ENCODE assay signal across 8 mouse cellular contexts in genomic region chr7:12910181-12910668, GRCm38 (mm10). TPM values are rescaled to one million over a fixed set of nuclear protein-coding genes. Genes with fewer than 3 reads are reported as not detected.
DNase-seq lines count a peak whose midpoint lies in the region; ATAC-seq lines count a peak whose summit lies in the region.

No protein-coding gene starts in this region.

- peak overlapping the region; percentile 56 for H3K4me3 ChIP-seq in embryonic facial prominence, embryonic 15.5 days (replicated peaks)
- peak overlapping the region; percentile 62 for H3K4me3 ChIP-seq in heart, embryonic 10.5 days
- H3K4me3 ChIP-seq in limb, embryonic 15.5 days = peak overlapping the region; percentile 47
- H3K4me3 ChIP-seq in midbrain, embryonic 15.5 days = peak overlapping the region; percentile 46

- no peaks in the 10 kb centered on the region for H3K27me3 ChIP-seq in embryonic facial prominence, embryonic 15.5 days
- no peaks in the 10 kb centered on the region for H3K27me3 ChIP-seq in heart, embryonic 10.5 days (ENCODE audit: insufficient read depth, poor library complexity, severe bottlenecking)
- no peaks in the 10 kb centered on the region for H3K27me3 ChIP-seq in limb, embryonic 15.5 days
- no peaks in the 10 kb centered on the region for H3K27me3 ChIP-seq in midbrain, embryonic 15.5 days (replicated peaks)

- peaks cover 38% of the 10 kb centered on the region for H3K36me3 ChIP-seq in embryonic facial prominence, embryonic 15.5 days
- peaks cover 34% of the 10 kb centered on the region for H3K36me3 ChIP-seq in heart, embryonic 10.5 days
- peaks cover 36% of the 10 kb centered on the region for H3K36me3 ChIP-seq in limb, embryonic 15.5 days
- H3K36me3 ChIP-seq in midbrain, embryonic 15.5 days (replicated peaks) = peaks cover 31% of the 10 kb centered on the region

- DNase-seq in adrenal gland, adult (ENCODE audit: inconsistent age in 2 of 2, low spot score in 1 of 2) = peak; percentile 69 to 91
- DNase-seq in adrenal gland, postnatal 4 days (ENCODE audit: low spot score in 2 of 2) = no peak
- DNase-seq in heart, embryonic 10.5 days (ENCODE audit: low spot score) = peak; percentile 80
- DNase-seq in kidney, adult 9 months = peak; percentile 68
- DNase-seq in spleen, adult 18-20 months = peak; percentile 25 to 56

- WGBS in embryonic facial prominence, embryonic 15.5 days = 6% methylated on average over 19 of the region's 19 CpGs
- 6% methylated on average over 19 of the region's 19 CpGs for WGBS in heart, embryonic 10.5 days
- 10% methylated on average over 19 of the region's 19 CpGs for WGBS in limb, embryonic 15.5 days
- 9% methylated on average over 19 of the region's 19 CpGs for WGBS in midbrain, embryonic 15.5 days

- no peaks in the 10 kb centered on the region for H3K9me3 ChIP-seq in embryonic facial prominence, embryonic 15.5 days (replicated peaks)
- H3K9me3 ChIP-seq in heart, embryonic 10.5 days = no peaks in the 10 kb centered on the region
- no peaks in the 10 kb centered on the region for H3K9me3 ChIP-seq in limb, embryonic 15.5 days
- H3K9me3 ChIP-seq in midbrain, embryonic 15.5 days = no peaks in the 10 kb centered on the region

- H3K4me2 ChIP-seq in embryonic facial prominence, embryonic 15.5 days (replicated peaks) = peak overlapping the region; percentile 54
- peak overlapping the region; percentile 55 for H3K4me2 ChIP-seq in limb, embryonic 15.5 days
- peak overlapping the region; percentile 48 for H3K4me2 ChIP-seq in midbrain, embryonic 15.5 days

- peaks cover 9% of the 10 kb centered on the region for H3K4me1 ChIP-seq in embryonic facial prominence, embryonic 15.5 days
- H3K4me1 ChIP-seq in heart, embryonic 10.5 days = 0 out of 2 replicates have a peak, but pooled peaks cover 7% of the 10 kb centered on the region
- H3K4me1 ChIP-seq in limb, embryonic 15.5 days = peaks cover 6% of the 10 kb centered on the region; the same call in 1 of the 2 replicates
- H3K4me1 ChIP-seq in midbrain, embryonic 15.5 days = peaks cover 5% of the 10 kb centered on the region; the same call in 1 of the 2 replicates

- peak; percentile 72 for ATAC-seq in embryonic facial prominence, embryonic 15.5 days (ENCODE audit: insufficient number of reproducible peaks, low FRiP score, low TSS enrichment, low read depth)
- peak; percentile 68; the same call in 1 of the 2 replicates for ATAC-seq in limb, embryonic 15.5 days (ENCODE audit: insufficient number of reproducible peaks, low FRiP score, low TSS enrichment, low read depth)
- peak; percentile 89 for ATAC-seq in midbrain, embryonic 15.5 days (replicated peaks)

- H3K9ac ChIP-seq in embryonic facial prominence, embryonic 15.5 days = peak overlapping the region; percentile 40
- peak overlapping the region; percentile 34 for H3K9ac ChIP-seq in limb, embryonic 15.5 days
- H3K9ac ChIP-seq in midbrain, embryonic 15.5 days = peak overlapping the region; percentile 55

- H3K27ac ChIP-seq in embryonic facial prominence, embryonic 15.5 days (replicated peaks) = peak overlapping the region; percentile 92
- peak overlapping the region; percentile 91 for H3K27ac ChIP-seq in heart, embryonic 10.5 days
- peak overlapping the region; percentile 90 for H3K27ac ChIP-seq in limb, embryonic 15.5 days
- H3K27ac ChIP-seq in midbrain, embryonic 15.5 days = peak overlapping the region; percentile 87

RNA-seq across cellular contexts. Expression of gene Rps5, which starts 11.9 kb away (rescaled TPM):
- total RNA-seq in adrenal gland, postnatal 4 days (2021) = 1,000 to 10,000 TPM; 1,322 to 1,347 TPM
- polyA plus RNA-seq in embryonic facial prominence, embryonic 15.5 days (2015; fragmentation: Nextera tagmentation; extraction: Ambion mirVana) = 1,070 and 1,140 TPM in 2 replicates
- polyA plus RNA-seq in heart, embryonic 10.5 days (2016; fragmentation: Nextera tagmentation; extraction: Ambion mirVana) = 662 and 793 TPM in 2 replicates
- polyA plus RNA-seq in limb, embryonic 15.5 days (2015; fragmentation: Nextera tagmentation; extraction: Ambion mirVana) = 887 and 1,056 TPM in 2 replicates
- 567 and 593 TPM in 2 replicates for polyA plus RNA-seq in midbrain, embryonic 15.5 days (2015; fragmentation: Nextera tagmentation; extraction: Ambion mirVana)

RNA-seq across cellular contexts. Expression of gene Zscan22, which starts 12.6 kb away (rescaled TPM):
- total RNA-seq in adrenal gland, postnatal 4 days (2021) = 10 to 100 TPM; 11.3 to 12.4 TPM
- 17.5 and 17.7 TPM in 2 replicates for polyA plus RNA-seq in embryonic facial prominence, embryonic 15.5 days (2015; fragmentation: Nextera tagmentation; extraction: Ambion mirVana)
- polyA plus RNA-seq in heart, embryonic 10.5 days (2016; fragmentation: Nextera tagmentation; extraction: Ambion mirVana) = 12.9 and 14.8 TPM in 2 replicates
- 17.3 and 17.7 TPM in 2 replicates for polyA plus RNA-seq in limb, embryonic 15.5 days (2015; fragmentation: Nextera tagmentation; extraction: Ambion mirVana)
- 11.8 and 12.8 TPM in 2 replicates for polyA plus RNA-seq in midbrain, embryonic 15.5 days (2015; fragmentation: Nextera tagmentation; extraction: Ambion mirVana)

RNA-seq across cellular contexts. Expression of gene Rnf225, which starts 17.0 kb away (rescaled TPM):
- total RNA-seq in adrenal gland, postnatal 4 days (2021) = under 1 TPM; 0.59 to 0.64 TPM
- 2.6 and 2.8 TPM in 2 replicates for polyA plus RNA-seq in embryonic facial prominence, embryonic 15.5 days (2015; fragmentation: Nextera tagmentation; extraction: Ambion mirVana)
- polyA plus RNA-seq in heart, embryonic 10.5 days (2016; fragmentation: Nextera tagmentation; extraction: Ambion mirVana) = 1.1 TPM in 2 replicates
- polyA plus RNA-seq in limb, embryonic 15.5 days (2015; fragmentation: Nextera tagmentation; extraction: Ambion mirVana) = 1.9 and 3.0 TPM in 2 replicates
- polyA plus RNA-seq in midbrain, embryonic 15.5 days (2015; fragmentation: Nextera tagmentation; extraction: Ambion mirVana) = 0.90 and 0.93 TPM in 2 replicates

RNA-seq across cellular contexts. Expression of gene Zfp128, which starts 29.2 kb away (rescaled TPM):
- 1 to 10 TPM; 5.3 to 5.7 TPM for total RNA-seq in adrenal gland, postnatal 4 days (2021)
- 5.0 and 5.1 TPM in 2 replicates for polyA plus RNA-seq in embryonic facial prominence, embryonic 15.5 days (2015; fragmentation: Nextera tagmentation; extraction: Ambion mirVana)
- polyA plus RNA-seq in heart, embryonic 10.5 days (2016; fragmentation: Nextera tagmentation; extraction: Ambion mirVana) = 3.1 TPM in 2 replicates
- 4.5 and 4.9 TPM in 2 replicates for polyA plus RNA-seq in limb, embryonic 15.5 days (2015; fragmentation: Nextera tagmentation; extraction: Ambion mirVana)
- polyA plus RNA-seq in midbrain, embryonic 15.5 days (2015; fragmentation: Nextera tagmentation; extraction: Ambion mirVana) = 8.6 and 9.4 TPM in 2 replicates

RNA-seq across cellular contexts. Expression of gene Zfp324, which starts 55.4 kb away (rescaled TPM):
- total RNA-seq in adrenal gland, postnatal 4 days (2021) = 10 to 100 TPM; 12.7 to 13.5 TPM
- 12.9 and 14.0 TPM in 2 replicates for polyA plus RNA-seq in embryonic facial prominence, embryonic 15.5 days (2015; fragmentation: Nextera tagmentation; extraction: Ambion mirVana)
- 7.8 and 8.4 TPM in 2 replicates for polyA plus RNA-seq in heart, embryonic 10.5 days (2016; fragmentation: Nextera tagmentation; extraction: Ambion mirVana)
- 13.3 and 13.5 TPM in 2 replicates for polyA plus RNA-seq in limb, embryonic 15.5 days (2015; fragmentation: Nextera tagmentation; extraction: Ambion mirVana)
- polyA plus RNA-seq in midbrain, embryonic 15.5 days (2015; fragmentation: Nextera tagmentation; extraction: Ambion mirVana) = 17.1 and 17.7 TPM in 2 replicates

Comparison
In these comparisons a context has a peak if more than half of its experiments do, and no peak if none do; other contexts are left out.
1. DNase-seq: peak in adrenal gland, adult (2 of 2), heart, embryonic 10.5 days (single experiment), kidney, adult 9 months (single experiment) and spleen, adult 18-20 months (2 of 2); none in adrenal gland, postnatal 4 days (0 of 2).
2. Peak in every context shown above with its lines, with median percentiles within 50 percentile points of each other: ATAC-seq, H3K27ac ChIP-seq, H3K4me2 ChIP-seq, H3K4me3 ChIP-seq and H3K9ac ChIP-seq.